Mouse (Mus musculus): Measurements from ENCODE around the gene Clmp.
"Not testable (repeated sequence)": the region's sequence is repeated elsewhere in the genome, so short reads cannot be mapped to it uniquely, and the experiment has no call there.

The Clmp gene

DNA sequence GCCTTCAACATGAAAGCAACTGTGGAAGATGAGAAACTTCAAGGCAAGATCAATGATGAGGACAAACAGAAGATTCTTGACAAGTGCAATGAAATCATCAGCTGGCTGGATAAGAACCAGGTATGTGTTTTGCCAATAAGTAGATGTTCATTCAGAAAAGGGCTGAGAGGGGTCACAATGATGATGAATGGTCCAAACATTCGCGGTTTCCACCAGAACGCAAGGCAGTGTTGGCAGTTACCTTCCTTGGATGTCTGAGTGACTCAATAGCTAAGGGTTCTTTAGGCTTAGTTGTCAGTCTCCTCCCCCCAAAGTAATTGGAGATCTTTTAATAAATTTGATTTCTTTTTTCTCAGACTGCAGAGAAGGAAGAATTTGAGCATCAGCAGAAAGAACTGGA, 118.8 kb downstream of the Clmp start:
- not testable (repeated sequence) for DNase-seq

DNA sequence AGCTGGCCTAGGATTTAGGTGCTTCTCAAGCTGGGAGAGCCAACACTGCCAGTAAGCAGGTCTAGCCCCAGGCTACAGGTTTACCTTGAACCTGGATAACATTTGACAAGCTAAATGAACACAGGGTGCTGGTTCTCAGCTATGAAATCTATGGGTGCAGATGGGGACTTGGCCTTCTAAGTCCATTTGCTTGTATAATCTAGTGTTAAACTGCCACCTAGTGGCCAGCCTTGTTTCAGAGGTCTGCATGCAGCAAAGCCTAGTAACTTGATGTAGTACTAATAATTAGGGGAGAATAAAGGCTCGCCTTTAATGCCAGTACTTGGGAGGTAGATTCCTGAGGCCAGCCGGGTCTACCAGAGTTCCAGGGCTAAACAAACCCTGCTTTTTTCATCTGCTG, 119.5 kb downstream of the Clmp start:
- peak; percentile 82 for DNase-seq

DNA sequence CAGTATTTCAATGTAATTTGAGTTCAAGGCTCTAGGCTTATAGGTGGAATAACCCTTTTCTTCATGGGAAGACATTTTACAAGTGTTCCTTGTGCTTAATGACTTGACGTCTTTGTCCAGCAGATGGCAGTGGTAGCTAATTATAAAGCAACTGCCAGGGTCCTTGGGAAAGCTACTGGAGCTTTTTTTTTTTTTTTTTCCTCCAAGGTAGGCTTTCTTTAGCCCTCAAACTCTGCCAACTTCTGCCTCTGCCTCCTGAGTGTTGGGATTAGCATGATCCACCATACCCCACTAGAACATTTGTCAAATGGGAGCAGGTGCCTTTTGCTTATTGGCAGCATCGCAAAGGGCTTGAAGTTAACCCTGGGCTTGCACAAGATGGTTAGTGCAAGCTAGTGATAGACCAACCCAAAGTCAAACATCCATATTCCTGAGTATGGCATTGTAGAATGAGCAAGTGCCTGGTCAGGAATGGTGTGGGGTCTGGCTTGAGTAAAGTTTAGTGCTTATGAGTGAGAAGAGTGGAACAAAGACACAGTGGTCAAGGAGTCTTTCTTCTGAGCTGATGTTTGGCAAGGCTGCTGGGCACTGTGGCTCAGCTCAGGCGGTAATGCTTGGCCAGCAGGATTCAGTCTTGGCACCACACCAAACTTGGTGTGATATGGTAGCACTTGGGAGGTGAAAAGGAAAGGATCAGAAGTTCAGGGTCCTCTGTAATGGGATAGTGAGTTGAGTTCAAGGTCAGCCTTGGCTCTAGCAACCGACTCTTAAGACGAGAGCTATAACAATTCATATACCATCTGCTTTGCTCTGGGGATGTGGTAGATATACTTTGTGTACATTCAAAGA, 120.9 kb downstream of the Clmp start:
- peak; percentile 35 for DNase-seq

DNA sequence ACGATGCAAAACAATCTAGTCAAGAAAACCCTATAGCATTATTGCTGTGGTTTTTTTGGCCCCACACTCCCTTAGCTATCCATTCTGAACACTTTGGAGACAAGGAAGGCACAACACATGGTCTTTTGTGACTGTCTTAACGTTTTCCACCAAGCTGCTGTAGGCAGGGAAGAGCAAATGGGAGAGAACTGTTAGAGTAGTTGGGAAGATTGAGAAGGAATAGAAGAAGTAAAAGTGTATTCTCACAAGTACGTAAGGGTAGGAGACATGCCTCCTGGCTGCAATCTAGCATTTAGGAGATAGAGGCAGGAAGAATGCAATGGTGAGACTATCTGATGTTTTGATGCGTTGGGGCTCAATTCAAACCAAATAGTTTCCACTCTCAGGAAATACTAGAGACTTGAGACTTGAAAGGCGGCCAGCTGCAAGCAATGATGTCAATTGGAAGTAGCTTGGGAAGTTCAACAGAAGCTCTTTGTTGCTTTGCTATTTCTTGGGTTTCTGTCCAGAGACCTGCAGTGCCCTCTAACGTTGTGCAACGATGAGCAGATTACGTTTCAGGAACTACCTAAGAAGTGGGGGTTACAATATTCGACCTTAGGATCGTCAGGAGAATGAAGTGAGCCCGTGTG, 121.6 kb downstream of the Clmp start:
- DNase-seq = no peak

DNA sequence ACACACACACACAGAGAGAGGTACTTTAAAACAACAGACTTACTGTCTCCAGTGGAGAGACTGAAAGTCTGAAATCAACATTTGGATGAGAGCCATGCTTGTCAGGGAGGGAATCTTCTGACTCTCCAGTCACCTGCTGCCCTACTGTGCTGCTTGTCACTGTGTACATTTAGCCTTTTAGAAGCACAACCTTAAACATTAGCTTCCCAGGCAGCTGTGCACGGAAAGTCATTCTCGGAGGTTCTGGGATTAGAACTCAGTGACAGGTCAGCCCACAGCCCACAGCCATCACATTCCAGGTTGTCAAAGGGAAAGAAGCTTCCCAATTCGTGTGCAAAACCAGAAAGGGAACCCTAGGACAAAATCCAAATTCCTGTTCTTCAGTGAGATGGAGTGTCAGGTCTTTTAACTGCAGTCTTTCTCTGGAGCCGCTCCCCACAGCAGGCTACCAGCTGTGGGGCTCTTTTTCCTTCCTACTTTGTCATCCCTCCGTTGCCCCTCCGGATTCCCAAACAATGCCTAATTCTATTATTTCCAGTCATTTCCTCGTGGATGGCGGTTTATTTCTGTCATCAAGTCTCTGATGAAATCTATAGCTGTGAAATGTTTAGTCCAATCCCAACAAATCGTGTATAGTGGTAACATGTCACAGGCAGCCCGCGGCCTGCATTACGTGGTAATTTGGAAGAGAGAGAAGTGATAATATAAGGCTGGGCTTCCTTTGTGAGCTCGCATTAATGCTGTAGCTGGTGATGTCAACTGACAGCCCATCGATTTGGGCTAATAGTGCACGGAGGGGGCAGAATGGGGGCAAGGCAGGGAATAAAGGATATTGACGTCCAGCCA, 122.5 kb downstream of the Clmp start:
- DNase-seq = no peak

DNA sequence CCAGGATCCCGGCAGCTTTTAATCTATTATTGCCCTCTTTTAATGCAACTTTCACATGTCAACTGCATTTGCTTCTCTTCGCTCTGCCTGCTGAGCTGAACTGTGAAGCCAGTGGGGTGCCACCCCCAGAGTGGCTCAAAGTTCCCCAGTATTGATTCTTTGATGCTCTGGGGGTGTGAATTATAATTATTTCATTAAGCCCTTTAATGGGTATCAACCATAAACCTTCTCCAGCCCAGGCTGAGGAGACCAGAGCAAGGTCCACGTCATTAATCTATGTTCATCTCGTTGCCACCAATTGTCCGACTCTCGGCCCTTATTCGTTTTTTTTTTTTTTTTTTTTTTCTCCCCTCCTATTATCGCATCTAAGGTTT, 123.1 kb downstream of the Clmp start:
- no peak for DNase-seq

DNA sequence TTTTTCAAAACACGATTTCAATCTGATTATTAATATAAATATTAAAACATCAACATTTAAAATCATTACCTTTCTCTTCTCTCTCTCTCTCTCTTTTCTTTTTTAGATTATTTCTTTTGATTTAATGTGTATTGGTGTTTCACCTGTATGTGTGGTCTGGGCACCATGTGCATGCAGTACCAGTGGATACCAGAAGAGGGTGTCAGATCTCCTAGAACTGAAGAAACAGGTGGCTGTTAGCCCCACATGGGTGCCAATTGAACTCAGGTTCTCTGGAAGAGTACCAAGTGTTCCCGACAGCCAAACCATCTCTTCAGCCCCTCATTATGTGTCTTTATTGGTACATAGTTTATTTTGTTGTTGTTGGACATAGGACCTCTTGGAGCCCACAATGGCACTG, 126.1 kb downstream of the Clmp start:
- peak; percentile 20 for DNase-seq

DNA sequence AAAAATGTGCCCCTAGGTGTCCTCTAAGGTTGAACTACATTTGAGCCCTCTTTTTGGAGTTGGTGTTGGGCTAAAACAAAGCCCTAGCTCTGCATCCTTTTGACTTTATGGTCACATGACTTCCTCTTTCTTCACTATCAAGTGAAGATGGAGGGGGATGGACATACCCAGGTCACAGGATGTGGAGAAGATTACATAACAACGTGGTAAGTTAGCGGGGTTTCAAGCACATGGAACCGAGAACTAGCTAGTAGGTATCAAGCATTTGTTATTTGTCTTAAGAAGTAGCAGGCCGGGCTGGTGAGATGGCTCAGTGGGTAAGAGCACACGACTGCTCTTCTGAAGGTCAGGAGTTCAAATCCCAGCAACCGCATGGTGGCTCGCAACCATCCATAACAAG, 128.3 kb downstream of the Clmp start:
- DNase-seq = no peak

DNA sequence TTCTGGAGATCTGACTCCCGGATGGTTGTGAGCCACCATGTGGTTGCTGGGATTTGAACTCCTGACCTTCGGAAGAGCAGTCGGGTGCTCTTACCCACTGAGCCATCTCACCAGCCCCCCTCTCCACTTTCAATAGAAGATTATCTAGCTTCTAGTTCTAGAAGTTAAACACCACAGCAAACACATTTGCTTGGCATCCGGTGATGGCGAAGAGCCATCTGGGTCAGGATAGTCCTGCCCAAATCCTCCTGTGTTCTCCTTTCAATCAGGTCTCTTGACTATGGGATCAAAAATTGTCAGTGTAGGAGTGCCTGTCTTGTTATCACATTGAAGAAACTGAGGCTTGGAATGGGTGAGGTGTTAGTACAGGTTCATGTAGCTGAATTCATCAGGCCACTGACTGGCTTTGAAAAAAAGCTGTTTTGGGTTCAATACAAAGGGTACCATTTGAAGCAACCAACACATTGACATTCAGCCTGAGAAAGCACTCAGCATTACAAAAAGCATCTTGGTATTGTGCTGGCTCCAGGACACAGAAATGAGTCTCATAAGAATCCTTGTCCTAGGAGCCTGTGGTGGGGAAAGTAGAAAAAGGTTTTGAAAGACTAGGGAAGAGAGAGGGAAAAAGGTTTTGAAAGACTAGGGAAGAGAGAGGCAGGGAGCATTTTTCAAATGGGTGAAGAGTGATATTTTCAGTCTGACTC, 131.7 kb downstream of the Clmp start:
- DNase-seq = no peak

DNA sequence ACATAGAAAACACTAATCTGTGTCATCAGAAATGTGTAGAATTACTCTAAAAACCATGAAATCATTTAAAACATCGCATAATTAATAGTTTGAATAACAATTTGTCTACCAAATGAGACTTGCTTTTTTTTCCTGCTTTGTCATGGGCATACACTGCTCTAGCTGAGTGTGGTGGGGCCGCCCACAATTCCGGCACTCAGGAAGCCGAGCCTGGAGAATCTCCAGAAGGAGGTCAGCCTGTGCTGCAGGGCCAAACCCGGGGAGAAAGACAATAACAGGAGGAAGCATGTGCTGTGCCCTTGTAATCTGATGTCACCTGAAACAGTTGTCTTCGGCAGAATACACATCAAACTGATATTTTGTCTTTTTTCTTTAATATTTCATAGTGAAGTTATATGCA, 139.8 kb downstream of the Clmp start:
- peak; percentile 10 for DNase-seq

DNA sequence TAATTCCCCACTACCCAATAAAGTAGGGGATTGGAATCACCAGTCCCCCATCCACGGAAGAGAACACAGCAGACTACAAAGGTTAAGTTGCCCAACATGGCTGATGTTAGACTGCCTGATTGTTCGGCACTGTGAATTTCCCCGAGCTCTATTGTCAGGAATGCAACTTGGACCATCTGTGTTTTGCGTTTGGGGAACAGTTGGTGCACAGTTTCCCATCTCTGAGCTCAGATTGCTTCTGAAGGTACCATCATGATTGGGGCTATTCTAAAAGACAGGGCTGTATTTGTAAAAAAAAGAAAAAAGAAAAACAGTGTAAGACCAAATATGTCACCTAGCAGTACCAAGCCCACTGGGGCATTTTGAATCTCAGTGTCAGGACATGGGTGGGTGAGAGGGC, 141.6 kb downstream of the Clmp start:
- DNase-seq = no peak

DNA sequence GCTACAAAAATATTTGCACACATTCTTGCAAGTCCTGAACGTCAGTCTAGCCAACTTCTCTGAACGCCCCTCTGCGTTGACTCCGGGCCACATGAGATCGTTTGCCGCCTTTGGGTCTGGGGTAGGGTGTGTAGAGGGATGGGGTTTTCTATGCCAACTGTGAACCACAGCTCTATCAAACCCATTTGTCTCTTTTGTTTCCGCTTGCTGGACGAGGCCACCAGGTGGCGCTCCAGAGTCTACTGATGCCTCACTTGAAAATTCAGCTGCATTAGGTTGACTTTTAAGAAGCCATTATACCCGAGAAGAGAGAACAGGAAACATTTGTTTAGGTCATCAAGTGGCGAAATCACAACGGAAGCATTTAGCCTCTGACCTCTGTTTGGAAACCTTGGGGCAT, 148.8 kb downstream of the Clmp start:
- DNase-seq = peak; percentile 78
